In the genomic region with DNA sequence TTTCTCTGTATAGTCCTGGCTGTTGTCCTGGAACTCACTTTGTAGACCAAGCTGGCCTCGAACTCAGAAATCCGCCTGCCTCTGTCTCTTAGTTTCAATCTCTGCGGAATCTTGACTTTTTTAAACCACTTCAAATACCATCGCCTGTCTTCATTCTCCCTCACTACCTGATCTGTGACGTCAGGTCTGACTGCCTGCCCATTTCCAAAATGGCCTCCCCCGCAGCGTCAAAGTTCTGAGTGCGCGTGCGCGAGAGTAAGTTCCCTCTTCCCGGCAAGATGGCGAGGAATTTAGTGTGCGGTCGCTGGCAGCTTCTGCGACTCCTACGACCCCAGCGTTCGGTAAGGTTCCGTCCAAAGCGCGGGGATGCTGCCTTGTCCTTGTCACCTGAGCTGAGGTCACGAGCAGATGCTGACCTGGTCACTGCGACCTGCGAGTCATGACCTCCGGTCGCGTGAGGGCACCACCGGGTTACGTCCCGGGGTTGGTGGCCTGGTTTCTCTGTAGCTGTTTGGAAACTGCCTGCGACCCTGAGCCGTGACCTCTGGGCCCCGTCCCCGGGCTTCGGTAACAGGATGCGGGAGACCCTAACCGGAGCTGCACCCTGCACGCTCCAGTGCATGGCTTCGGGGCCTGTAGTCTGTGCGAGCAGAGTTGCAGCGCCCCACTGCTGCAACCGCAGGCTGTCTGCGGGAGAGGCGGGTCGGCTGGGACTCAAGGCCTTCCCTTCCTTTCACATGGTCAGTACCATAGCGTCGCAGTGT, we compare ENCODE assay signal across 7 mouse cellular contexts. TPM values are rescaled to one million over a fixed set of nuclear protein-coding genes. Genes with fewer than 3 reads are reported as not detected.
DNase-seq lines count a peak whose midpoint lies in the region; ATAC-seq lines count a peak whose summit lies in the region.

Gene Oxa1l (plus strand): TSS at position 258 of the 764 bp plus-strand sequence.

- no peaks in the 10 kb centered on the region for H3K4me1 ChIP-seq in embryonic facial prominence, embryonic 11.5 days (ENCODE audit: control insufficient read depth, insufficient read depth, low read length)
- H3K4me1 ChIP-seq in limb, embryonic 11.5 days (ENCODE audit: control insufficient read depth, insufficient read depth, low read length), result 0 out of 2 replicates have a peak, but pooled peaks cover 3% of the 10 kb centered on the region
- H3K4me1 ChIP-seq in midbrain, embryonic 14.5 days (ENCODE audit: control insufficient read depth, insufficient read depth, low read length), result peaks cover 12% of the 10 kb centered on the region

- peak; percentile 98 for DNase-seq in adrenal gland, postnatal 14 days
- peak; percentile 97 for DNase-seq in embryonic facial prominence, embryonic 11.5 days (ENCODE audit: low spot score)
- DNase-seq in heart, adult 11 months, result peak; percentile 99
- DNase-seq in kidney, adult 18-20 months, result peak; percentile 95
- peak; percentile 98 for DNase-seq in limb, embryonic 11.5 days (ENCODE audit: low spot score)
- peak; percentile 98 for DNase-seq in midbrain, embryonic 14.5 days
- DNase-seq in spleen, adult 18-20 months, result peak; percentile 91 to 93

- H3K27me3 ChIP-seq in embryonic facial prominence, embryonic 11.5 days (ENCODE audit: control insufficient read depth, insufficient read depth, low read length), result no peaks in the 10 kb centered on the region
- no peaks in the 10 kb centered on the region for H3K27me3 ChIP-seq in limb, embryonic 11.5 days (ENCODE audit: control insufficient read depth, insufficient read depth, low read length)
- H3K27me3 ChIP-seq in midbrain, embryonic 14.5 days (ENCODE audit: control insufficient read depth, insufficient read depth, low read length), result no peaks in the 10 kb centered on the region

- peak within 1 kb of the TSS; percentile 97 for H3K4me3 ChIP-seq in embryonic facial prominence, embryonic 11.5 days (ENCODE audit: low read depth, low read length)
- peak within 1 kb of the TSS; percentile 89 for H3K4me3 ChIP-seq in limb, embryonic 11.5 days (ENCODE audit: low read depth, low read length)
- peak within 1 kb of the TSS; percentile 86 for H3K4me3 ChIP-seq in midbrain, embryonic 14.5 days (replicated peaks; ENCODE audit: low read depth, low read length)

- H3K4me2 ChIP-seq in embryonic facial prominence, embryonic 11.5 days (ENCODE audit: low read depth, low read length), result peak within 1 kb of the TSS; percentile 64
- H3K4me2 ChIP-seq in limb, embryonic 11.5 days (ENCODE audit: low read depth, severe bottlenecking), result peak within 1 kb of the TSS; percentile 74
- H3K4me2 ChIP-seq in midbrain, embryonic 14.5 days (ENCODE audit: low read length), result peak within 1 kb of the TSS; percentile 70

- H3K27ac ChIP-seq in embryonic facial prominence, embryonic 11.5 days (replicated peaks; ENCODE audit: low read depth, low read length), result peak within 1 kb of the TSS; percentile 31
- peak within 1 kb of the TSS; percentile 65; the same call in 1 of the 2 replicates for H3K27ac ChIP-seq in limb, embryonic 11.5 days (replicated peaks; ENCODE audit: low read depth, low read length)
- H3K27ac ChIP-seq in midbrain, embryonic 14.5 days (replicated peaks; ENCODE audit: low read depth, low read length), result peak within 1 kb of the TSS; percentile 83

- WGBS in embryonic facial prominence, embryonic 11.5 days, result under 1% methylated on average over 48 of the region's 48 CpGs
- under 1% methylated on average over 48 of the region's 48 CpGs for WGBS in limb, embryonic 11.5 days
- under 1% methylated on average over 48 of the region's 48 CpGs for WGBS in midbrain, embryonic 14.5 days

- H3K9ac ChIP-seq in embryonic facial prominence, embryonic 11.5 days (replicated peaks; ENCODE audit: low read length), result peak within 1 kb of the TSS; percentile 95
- H3K9ac ChIP-seq in limb, embryonic 11.5 days (ENCODE audit: low read length), result peak within 1 kb of the TSS; percentile 96
- peak within 1 kb of the TSS; percentile 89 for H3K9ac ChIP-seq in midbrain, embryonic 14.5 days (replicated peaks; ENCODE audit: low read length)

- H3K9me3 ChIP-seq in embryonic facial prominence, embryonic 11.5 days (replicated peaks; ENCODE audit: control insufficient read depth, low read length), result no peaks in the 10 kb centered on the region
- H3K9me3 ChIP-seq in limb, embryonic 11.5 days (ENCODE audit: control insufficient read depth, low read length), result no peaks in the 10 kb centered on the region
- H3K9me3 ChIP-seq in midbrain, embryonic 14.5 days (ENCODE audit: control insufficient read depth, low read length), result no peaks in the 10 kb centered on the region

- peaks cover 2% of the 10 kb centered on the region; the same call in 1 of the 2 replicates for H3K36me3 ChIP-seq in embryonic facial prominence, embryonic 11.5 days (replicated peaks; ENCODE audit: control insufficient read depth, insufficient read depth, low read depth, low read length)
- H3K36me3 ChIP-seq in limb, embryonic 11.5 days (ENCODE audit: control insufficient read depth, insufficient read depth, low read length), result peaks cover 6% of the 10 kb centered on the region; the same call in 1 of the 2 replicates
- H3K36me3 ChIP-seq in midbrain, embryonic 14.5 days (ENCODE audit: control insufficient read depth, insufficient read depth, low read length), result peaks cover 19% of the 10 kb centered on the region

- peak; percentile 83 for ATAC-seq in embryonic facial prominence, embryonic 11.5 days (replicated peaks; ENCODE audit: insufficient number of reproducible peaks, low FRiP score, low TSS enrichment, low read depth)
- peak; percentile 83 for ATAC-seq in limb, embryonic 11.5 days (ENCODE audit: insufficient number of reproducible peaks, low FRiP score, low TSS enrichment, low read depth)
- ATAC-seq in midbrain, embryonic 14.5 days (ENCODE audit: low FRiP score, low TSS enrichment), result peak; percentile 88

RNA-seq across cellular contexts. Expression of gene Oxa1l, which starts in this region (rescaled TPM):
- total RNA-seq in adrenal gland, postnatal 14 days (2021), result 126 and 161 TPM in 2 replicates
- polyA plus RNA-seq in embryonic facial prominence, embryonic 11.5 days (2014; fragmentation: Nextera tagmentation; extraction: Ambion mirVana), result 46.2 and 49.9 TPM in 2 replicates
- 52.0 and 58.1 TPM in 2 replicates for polyA plus RNA-seq in limb, embryonic 11.5 days (2014; fragmentation: Nextera tagmentation; extraction: Ambion mirVana)
- polyA plus RNA-seq in midbrain, embryonic 14.5 days (2014; fragmentation: Nextera tagmentation; extraction: Ambion mirVana), result 58.6 and 71.2 TPM in 2 replicates

Comparison
In these comparisons a context has a peak if more than half of its experiments do, and no peak if none do; other contexts are left out.
1. Peak in every context shown above with its lines: DNase-seq, ATAC-seq, H3K4me3 ChIP-seq and H3K27ac ChIP-seq.
2. H3K27ac ChIP-seq: peak in every context shown above with its lines; median percentile 83 in midbrain, embryonic 14.5 days; 65 in limb, embryonic 11.5 days; 31 in embryonic facial prominence, embryonic 11.5 days.